Mouse (Mus musculus): Measurements from ENCODE around the gene Gpx1.

Gpx1 gene

DNA sequence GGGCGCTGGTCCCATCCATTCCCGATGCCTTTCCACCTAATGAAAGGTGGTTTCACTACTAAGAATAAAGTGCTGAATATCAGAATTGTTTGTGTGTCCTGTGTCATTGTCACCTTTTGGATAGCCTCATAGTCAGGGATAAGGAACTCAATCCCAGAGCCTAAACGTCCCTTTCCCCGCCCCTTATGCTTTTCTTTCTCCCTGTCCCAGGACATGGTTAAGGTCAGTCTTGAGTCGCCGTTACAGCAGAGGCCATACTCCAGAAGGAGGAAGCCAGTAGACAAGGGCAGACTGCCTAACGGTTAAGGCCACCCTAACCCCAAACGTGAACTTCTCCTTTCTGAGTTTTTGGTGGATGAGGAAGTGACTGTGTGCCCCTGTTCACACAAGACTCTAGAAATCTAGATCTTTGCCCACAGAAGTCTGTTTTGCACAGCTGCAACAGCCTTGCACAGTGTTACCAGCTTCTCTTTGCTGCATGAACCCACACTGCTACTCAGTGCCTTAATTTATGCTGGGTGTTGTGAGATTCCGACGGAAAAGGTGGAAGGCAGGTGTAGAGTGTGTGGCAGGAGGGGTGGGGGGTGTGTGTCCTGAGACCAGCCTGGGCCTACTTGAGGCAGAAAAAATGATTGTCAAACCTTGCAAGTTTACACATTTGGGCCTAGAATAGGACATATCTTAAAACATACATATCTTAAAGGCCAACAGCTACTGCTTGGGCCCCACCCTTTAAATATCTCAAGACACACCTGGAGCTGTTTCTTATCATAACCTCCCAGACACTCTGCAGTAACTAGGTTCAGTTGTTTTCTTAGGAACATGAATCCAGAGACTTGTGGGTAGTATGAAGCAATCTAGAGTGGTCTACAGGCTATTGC, 1.8 kb downstream of the Gpx1 start:
- DNase-seq: peak; percentile 22

DNA sequence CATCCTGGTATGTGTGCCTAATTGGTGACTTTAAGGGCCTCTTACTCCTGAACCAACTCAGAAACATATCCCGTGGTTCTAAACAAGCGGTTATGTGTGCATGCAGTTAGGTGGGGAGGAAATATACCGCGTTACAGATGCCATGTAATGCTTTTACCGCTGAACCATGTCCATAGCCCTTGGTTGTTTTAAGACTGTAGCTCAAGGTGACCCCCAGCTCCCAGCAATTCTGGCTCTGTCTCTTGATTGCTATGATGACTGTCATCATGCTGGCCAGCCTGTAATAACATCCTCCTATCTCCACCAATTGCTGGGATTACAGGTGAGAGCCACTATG, 2.4 kb downstream of the Gpx1 start:
- DNase-seq: no peak

DNA sequence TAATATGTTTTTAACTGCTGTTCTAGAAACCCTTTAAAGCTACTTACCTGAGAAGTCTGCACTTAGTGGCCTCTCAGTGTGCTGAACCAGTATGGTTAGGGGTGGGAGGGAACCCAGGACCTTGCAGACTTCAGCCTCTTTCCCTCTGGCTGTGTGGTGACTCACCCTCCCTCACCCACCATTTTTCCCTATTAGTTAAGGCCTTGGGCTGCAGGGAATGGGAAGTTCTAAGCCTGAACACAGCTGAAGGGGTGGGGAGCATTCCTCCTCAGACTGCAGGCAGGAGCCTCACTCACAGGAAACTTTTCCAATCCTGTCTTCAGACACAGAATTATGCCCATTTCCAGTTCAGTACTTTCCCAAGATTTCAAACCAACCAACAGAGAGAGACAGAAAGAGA, 3.1 kb downstream of the Gpx1 start:
- peak; percentile 25 for DNase-seq

DNA sequence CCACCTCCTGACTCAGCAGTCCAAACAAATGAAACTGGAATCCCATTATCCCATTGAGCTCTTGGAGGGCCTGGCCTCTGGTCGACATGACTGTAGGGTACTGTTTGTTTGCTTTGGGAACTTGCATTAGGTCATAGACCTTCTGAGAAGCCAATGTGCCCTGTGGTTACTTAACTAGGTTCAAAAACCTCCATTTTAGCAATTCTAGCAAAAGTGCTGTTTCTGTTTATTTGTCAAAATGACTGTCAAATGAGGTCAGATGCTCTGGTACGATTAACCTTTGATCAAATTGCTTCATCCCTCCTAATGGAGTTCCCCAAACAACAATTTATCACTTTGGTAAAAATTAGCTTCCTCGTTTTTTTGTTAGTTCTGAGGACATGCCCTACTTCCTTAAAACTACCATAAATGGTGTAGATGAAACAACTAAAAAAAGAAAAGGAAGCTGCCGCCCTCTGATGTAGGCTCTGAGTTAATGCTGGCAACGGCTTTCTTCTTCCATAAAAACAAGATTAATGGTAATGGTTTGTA, 3.7 kb downstream of the Gpx1 start:
- DNase-seq: peak; percentile 38

DNA sequence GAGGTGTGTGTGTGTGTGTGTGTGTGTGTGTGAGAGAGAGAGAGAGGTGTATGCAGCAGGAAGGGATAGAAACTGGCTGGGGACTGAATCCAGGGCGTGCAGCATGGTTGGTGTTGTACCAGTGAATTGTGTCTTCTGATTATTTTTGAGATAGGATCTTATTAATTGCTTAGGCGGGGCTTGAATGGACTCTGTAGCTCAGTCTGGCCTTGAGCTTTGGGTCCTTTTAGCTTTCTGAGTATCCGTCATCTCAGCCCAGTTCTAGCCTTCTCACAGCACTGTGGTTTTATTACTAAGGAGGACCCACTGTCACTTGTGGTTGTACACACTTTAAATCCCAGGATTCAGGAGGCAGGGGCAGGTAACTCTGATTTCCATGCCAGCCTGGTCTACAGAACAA, 4.6 kb downstream of the Gpx1 start:
- no peak for DNase-seq

DNA sequence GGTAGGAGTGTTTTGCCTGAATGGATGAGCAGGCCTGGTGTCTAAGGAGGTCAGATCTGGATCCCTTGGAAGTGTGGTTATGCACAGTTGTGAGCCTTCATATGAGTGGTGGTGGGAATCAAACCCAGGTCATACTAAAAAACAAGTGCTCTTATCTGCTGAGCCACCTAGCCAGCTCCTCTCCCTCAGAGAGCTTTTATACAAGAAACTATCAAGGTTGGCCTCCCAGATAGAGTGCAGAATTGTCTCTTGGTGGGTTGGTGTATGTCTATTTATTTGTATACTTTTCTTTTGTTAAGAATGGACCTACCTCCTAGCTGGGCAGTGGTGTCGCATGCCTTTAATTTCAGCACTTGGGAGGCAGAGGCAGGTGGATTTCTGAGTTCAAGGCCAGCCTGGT, 5.1 kb downstream of the Gpx1 start:
- no peak for DNase-seq

DNA sequence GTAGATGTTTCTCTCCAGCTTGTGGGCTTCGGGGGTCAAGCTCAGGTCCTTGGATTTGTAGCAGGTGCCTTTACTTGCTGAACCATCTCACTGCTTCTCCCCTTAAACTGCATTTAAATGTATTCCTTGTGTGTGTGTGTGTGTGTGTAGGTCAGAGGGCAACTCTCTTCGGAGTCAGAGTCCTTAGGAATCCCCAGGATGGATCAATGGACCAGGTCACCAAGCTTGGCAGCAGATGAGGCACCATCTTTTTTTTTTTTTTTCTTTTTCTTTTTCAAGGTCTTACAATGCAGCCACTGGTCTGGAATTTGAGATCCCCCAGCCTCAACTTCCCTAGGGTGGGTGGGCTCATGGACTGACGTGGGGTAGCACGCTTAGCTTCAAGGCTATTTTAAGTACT, 5.8 kb downstream of the Gpx1 start:
- DNase-seq: no peak

DNA sequence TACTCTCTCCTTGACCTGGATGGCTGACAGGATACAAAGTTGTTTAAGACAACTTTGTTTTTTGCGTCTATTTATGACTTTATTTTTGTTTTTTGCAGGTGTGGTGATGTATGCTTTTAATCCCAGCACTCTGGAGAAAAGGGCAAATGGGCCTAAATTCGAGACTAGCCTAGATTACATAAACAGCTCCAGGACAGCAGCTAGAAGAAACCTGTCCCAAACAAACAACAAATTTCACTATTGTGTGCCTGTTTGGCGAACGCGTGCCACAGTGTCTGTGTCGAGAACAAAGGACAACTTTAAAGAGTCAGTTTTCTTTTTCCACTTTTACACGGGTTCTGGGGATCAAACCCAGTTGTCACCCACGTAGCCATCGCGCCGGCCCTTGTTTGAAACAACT, 8.3 kb downstream of the Gpx1 start:
- DNase-seq: no peak

DNA sequence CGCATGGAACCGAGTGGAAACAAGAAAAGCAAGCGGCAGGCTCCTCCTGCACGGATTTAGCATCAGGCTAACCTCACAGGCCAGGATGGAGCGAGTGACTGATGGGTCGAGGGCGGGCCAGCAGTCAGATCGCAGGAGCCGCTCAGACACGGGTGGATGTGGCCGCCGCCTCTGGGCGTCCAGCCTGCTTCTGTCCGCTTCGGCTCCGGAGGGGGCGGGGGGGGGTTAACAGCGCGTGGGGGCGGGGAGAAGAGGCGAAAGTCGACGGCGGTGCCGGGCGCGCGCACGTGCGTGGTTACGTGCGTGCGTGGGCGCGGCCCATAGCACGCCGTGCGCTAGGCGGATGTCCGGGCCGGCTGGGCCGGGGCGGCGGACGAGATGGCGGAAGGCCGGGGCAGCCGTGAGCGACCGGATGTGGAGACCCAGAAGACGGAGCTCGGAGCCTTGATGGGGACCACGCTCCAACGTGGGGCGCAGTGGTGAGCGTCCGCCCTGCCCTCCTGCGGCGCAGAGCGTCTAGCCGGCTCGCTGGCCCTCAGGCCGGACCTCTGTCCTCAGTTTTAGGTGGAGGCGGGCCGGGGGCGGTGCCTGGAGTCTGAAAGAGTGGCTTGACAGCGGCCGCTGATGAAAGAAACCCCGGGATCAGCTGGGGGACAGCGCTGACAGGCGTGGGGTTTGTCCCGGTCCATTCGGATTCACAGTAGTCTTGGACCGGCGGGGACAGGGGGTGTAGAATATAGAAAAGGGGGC, 9.0 kb downstream of the Gpx1 start, which contains the start of gene Usp4:
Gene Usp4 (plus strand): TSS at position 314 of the 750 bp plus-strand sequence.
- DNase-seq: peak; percentile 96

DNA sequence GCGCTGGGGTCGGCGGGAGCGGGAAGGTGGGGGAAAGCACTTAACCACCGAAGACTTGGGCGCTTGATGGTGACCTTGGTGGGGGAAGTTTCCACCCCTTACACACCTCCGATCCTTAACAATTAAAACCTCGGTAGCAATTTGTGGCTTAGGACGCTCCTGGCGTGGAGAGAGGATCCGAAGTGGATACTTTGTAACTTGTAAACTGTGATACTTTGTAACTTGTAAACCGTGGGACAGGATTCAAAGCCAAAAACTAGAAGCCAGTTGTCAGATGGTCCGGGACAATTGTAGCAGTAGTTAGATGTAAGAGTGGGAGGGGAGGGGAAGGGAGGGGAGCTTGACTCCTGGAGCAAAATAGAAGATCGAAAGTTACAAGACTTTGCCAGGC, 9.6 kb downstream of the Gpx1 start:
- DNase-seq: no peak

DNA sequence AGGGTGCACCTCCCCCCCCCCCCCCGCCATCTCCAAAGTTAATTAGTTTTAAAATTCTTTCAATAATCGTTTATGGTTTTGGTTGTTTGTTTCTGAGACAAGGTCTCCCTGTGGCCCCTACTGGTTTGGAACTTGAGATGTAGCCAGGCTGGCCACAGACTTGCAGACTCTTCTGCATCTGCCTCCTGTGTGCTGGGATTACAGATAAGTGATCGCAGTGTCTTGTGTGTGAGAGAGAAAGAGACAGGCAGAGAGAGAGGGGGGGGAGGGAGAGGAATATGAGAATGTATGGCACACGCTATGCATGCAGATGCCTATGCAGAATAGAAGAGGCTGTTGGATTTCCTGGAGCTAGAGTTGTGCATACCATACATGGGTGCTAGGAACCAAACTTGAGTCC, 11.0 kb downstream of the Gpx1 start:
- no peak for DNase-seq

DNA sequence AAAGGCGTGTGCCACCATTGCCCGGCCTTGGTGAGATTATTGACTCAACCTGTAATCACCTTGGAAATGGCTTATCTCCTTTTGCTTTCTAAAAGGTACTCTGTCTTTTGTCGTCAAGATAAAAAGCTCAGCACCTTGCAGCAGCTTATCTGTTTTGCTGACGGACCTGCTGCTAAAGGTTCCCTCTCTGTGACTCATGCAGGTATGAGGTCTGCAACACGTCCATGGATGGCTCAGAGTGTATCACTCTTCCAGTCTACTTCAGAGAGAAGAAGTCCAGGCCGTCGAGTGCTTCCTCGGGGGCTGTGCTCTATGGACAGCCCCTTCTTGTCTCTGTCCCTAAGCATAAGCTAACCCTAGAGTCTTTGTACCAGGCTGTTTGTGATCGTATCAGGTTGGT, 39.5 kb downstream of the Gpx1 start:
- DNase-seq: no peak

DNA sequence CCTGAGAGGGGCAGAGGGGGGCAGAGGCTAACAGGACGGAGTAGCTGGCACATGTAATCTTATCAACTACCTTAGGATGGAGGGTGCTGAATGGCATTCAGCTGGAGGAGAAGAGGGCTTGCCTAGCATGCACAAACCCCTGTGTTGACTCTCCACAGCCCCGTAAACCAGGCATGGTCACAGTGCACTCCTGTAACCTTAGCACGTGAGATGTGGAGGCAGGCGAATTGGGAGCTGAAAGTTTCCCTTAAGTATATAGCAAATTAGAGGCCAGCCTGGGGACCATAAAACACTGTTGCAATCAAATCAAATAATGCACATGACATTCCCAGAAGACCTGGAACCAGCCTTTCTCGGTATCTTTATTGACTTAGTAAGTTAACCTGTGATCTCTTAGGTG, 40.0 kb downstream of the Gpx1 start:
- DNase-seq: no peak

DNA sequence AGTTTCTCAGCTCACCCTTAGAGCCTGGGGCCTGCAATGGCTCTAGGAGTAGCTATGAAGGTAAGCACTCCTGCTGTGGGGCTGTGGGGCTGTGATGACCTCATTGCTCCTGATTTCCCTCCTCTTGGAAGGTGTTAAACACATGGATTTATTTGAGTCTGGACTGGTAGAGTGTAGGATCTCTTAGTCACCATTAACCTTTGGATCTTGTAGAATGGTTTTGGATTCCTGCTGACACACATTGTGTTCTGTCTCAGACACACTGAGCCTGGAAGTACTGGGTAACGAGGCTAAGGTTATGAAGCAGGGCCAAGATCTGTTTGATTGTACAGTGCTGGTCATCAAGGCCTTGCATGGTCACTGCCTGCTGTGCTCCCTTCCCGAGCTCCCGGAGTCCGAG, 40.6 kb downstream of the Gpx1 start:
- no peak for DNase-seq

DNA sequence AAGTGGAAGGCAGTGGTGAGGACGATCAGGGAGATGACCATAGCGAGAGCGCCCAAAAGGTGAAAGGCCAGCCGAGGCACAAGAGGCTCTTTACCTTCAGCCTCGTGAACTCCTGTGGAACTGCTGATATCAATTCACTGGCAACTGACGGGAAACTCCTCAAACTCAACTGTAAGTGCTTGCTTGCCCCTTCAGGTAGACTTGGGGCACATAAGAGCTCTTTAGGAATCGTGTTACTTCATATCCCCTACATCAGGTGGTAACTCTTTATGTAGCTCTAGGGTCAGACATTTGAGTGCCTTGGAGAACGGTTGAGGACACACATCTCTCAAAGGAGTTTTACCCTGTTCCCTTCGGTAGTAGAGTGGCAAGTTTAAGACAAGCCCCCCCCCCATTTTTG, 42.7 kb downstream of the Gpx1 start:
- DNase-seq: no peak

DNA sequence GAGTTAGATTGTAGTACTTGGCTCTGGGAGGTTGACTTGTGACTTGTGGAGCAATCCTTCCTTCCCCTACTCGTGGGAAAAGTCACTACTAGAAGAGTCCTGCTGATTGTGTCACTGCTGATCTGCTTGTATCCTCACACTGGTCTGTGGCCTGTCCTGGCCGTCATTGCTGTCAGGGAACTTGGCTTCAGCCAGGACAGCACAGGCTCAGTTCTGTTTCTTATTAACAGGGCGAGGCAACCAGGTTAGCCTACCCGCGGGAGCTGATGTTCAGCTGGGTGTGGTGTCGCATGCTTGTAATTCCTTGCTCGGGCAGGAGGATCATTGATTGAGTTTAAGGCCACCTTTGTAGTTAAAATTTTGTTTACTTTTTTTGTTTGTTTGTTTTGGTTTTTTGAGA, 46.3 kb downstream of the Gpx1 start:
- peak; percentile 43 for DNase-seq

DNA sequence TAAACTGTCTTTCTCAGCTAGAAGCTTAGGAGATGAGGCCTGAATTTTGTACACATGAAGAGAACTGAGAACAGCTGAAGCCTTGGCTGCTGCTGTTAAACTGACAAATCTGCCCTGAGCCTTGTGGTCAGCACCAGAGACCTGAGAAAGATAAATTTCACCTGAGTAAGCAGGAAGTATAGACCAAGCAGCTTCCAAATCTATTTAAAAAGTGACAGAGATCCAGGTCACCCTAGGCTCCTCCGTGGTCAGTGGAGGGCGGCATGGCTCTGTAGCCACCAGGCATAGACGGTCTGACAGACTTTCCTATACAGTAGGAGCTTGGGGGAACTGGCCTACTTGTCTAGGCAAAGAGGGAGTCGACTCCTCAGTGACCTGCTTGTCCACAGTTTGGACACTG, 48.1 kb downstream of the Gpx1 start:
- DNase-seq: no peak

DNA sequence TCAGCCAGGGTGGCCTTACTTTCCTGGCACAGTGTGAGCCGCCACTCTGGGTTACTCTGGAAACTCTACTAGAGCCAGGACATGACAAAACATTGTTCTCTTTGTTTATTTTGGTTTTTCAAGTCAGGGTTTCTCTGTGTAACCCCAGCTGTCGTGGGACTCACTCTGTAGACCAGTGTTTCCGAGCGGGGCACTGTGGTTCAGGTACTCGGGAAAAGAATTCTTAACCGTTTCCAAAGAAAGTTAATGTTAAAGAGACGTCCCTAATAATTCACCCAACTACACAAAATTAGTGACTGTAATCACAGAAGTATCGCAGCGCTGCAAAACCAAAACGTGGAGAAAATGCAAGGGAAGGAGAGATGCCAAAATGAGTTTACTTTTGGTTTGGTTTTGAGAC, 49.9 kb downstream of the Gpx1 start:
- no peak for DNase-seq

DNA sequence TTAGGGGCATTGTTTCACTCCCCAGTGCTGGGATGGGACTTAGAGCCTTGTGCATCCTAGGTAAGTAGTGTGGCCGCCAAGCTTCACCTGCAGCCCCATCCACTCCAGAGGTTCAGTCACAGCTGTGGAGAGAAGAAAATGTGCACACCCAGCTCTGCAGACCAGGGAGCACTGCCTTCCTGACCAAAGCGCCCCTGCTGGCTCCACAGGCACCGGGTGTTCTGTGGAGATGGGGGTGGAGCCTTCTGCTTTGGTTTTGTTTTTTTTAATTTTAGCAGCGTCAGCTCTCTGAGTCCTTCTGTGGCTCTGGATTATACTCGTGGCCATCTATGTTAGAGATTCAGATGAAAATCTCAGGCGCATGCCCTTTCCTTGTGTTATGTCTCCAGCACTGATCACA, 50.5 kb downstream of the Gpx1 start:
- DNase-seq: peak; percentile 32

Data from kidney, postnatal 10 days (tissue).